Mouse (Mus musculus) midbrain, embryonic 15.5 days (tissue): ENCODE data around the gene Ppia. TPM values are rescaled to one million over a fixed set of nuclear protein-coding genes. Genes with fewer than 3 reads are reported as not detected.
"Not testable (repeated sequence)": the region's sequence is repeated elsewhere in the genome, so short reads cannot be mapped to it uniquely, and the experiment has no call there.

ENCODE experiments used
- ATAC-seq: fragments of 200-750 bp; cut with Nextera tagmentation; replicated peaks from 2 replicates; pipeline ENCODE4 v1.8.0; 2017; ENCODE audit warnings: moderate TSS enrichment
- H3K27ac ChIP-seq: fragments of 300-500 bp; sonication (generic); 2 replicates; pipeline ENCODE4 v1.5.1; 2015; ENCODE audit warnings: mild to moderate bottlenecking, inconsistent platforms
- H3K27me3 ChIP-seq: fragments of 300-500 bp; sonication (generic); replicated peaks from 2 replicates; pipeline ENCODE4 v1.6.1; 2015; ENCODE audit warnings: inconsistent platforms
- H3K36me3 ChIP-seq: fragments of 300-500 bp; sonication (generic); replicated peaks from 2 replicates; pipeline ENCODE4 v1.6.1; 2015; ENCODE audit warnings: inconsistent platforms
- H3K4me1 ChIP-seq: fragments of 300-500 bp; sonication (generic); 2 replicates; pipeline ENCODE4 v1.6.1; 2015; ENCODE audit warnings: inconsistent platforms
- H3K4me2 ChIP-seq: fragments of 300-500 bp; sonication (generic); 2 replicates; pipeline ENCODE4 v1.6.1; 2015; ENCODE audit warnings: inconsistent platforms, mild to moderate bottlenecking, moderate library complexity
- H3K4me3 ChIP-seq: fragments of 300-500 bp; sonication (generic); 2 replicates; pipeline ENCODE4 v1.5.1; 2015; ENCODE audit warnings: mild to moderate bottlenecking, inconsistent platforms
- H3K9ac ChIP-seq: fragments of 300-500 bp; sonication (generic); 2 replicates; pipeline ENCODE4 v1.6.1; 2015; ENCODE audit warnings: mild to moderate bottlenecking, inconsistent platforms
- H3K9me3 ChIP-seq: fragments of 300-500 bp; sonication (generic); 2 replicates; pipeline ENCODE4 v1.6.1; 2016; ENCODE audit warnings: inconsistent platforms
- WGBS: fragments of 180-500 bp; shearing (Covaris S2); methylation state at CpG from one replicate; pipeline ENCODE4 v1.1.7; 2015; ENCODE audit warnings: mixed read lengths; 5-methylcytosine and 5-hydroxymethylcytosine counted together
- polyA plus RNA-seq: library from polyadenylated mRNA; unstranded; fragments of >200 nt; fragmentation: Nextera tagmentation; extraction: Ambion mirVana; gene quantifications from 2 replicates; pipeline ENCODE4 v1.2.1, GENCODE M21; 2015

The Ppia gene
- polyA plus RNA-seq, 1 experiment from 2014 or later, result 3,418 TPM

DNA sequence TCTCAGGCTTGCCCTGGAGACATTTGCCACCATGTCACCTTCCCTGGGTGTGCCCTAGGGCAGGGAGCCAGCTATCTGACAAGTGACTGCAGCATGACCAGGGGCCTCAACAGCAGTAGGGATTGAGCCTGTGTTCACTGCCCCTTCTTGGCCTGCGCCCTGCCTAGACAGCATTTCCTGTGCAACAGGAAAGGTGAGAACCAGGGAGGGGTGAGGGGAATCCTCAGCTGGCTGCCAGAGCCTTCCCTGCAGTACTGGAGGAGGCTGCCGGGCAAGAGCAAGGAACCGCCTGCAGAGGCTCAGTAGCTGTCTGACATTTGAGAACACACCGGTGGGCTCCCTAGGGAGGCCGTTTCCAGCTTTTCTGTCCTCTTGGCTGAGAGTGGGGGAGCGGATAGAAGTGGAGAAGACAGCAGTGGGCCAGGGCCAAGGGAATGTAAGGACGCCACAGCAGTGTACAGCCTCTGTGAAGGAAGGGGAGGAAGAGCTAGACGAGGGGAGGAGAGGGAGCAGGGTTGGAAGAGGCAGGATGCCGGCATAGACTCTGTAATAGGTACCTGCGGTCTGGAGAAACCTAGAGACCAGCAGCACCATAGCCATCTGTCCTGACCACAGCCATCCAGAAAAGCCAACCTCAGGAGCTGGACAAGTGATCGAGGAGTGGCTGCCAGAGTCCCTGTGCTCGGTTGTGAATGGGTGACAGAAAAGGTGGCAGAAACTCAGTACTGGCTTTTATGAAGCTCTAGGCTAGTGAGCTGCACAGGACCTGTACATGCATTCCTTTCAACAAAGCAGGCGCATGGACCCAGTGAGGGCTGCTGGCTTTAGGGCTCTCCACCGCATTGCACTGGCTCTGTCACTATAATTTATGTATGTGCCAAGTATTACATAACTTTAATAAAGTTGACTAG, 8.7 kb upstream of the Ppia start:
- H3K9me3 ChIP-seq, result no peaks in the 10 kb centered on the region
- H3K36me3 ChIP-seq, result peaks cover 47% of the 10 kb centered on the region
- H3K27me3 ChIP-seq, result no peaks in the 10 kb centered on the region
- H3K9ac ChIP-seq, result no peak overlapping the region
- H3K4me1 ChIP-seq, result peaks cover 7% of the 10 kb centered on the region
- peak; percentile 38 for ATAC-seq
- H3K4me2 ChIP-seq, result no peak overlapping the region
- peak overlapping the region; percentile 58 for H3K27ac ChIP-seq
- 48% methylated on average over 14 of the region's 14 CpGs for whole genome bisulfite sequencing
- no peak overlapping the region for H3K4me3 ChIP-seq

DNA sequence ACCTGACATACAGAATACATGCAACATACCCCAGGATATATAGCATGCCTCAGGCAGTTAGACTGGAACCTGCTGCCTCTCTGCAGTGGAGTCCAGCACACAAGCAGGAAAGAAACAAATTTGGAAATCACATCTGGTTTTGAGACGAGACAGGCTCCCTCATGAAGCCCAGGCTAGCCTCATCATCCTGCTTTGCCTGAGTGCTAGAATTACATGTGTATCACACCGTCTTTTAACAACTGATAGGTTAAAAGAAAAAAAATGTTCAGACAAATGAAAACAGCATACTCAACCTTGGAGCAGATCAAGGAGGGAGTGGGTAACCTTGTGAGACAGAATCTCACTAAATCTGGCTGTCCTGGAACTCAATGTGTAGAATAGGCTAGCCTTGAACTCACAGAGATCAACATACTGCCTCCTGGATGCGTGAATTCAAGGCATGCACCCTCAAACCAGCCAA, 8.1 kb upstream of the Ppia start:
- no peaks in the 10 kb centered on the region for H3K27me3 ChIP-seq
- 0 out of 2 replicates have a peak, but pooled peaks have one; percentile 2 for ATAC-seq
- H3K4me2 ChIP-seq, result no peak overlapping the region
- no peaks in the 10 kb centered on the region for H3K9me3 ChIP-seq
- H3K27ac ChIP-seq, result no peak overlapping the region
- H3K4me3 ChIP-seq, result no peak overlapping the region
- H3K36me3 ChIP-seq, result peaks cover 40% of the 10 kb centered on the region
- H3K4me1 ChIP-seq, result peaks cover 9% of the 10 kb centered on the region
- H3K9ac ChIP-seq, result no peak overlapping the region
- WGBS, result 90% methylated on average over 3 of the region's 3 CpGs

DNA sequence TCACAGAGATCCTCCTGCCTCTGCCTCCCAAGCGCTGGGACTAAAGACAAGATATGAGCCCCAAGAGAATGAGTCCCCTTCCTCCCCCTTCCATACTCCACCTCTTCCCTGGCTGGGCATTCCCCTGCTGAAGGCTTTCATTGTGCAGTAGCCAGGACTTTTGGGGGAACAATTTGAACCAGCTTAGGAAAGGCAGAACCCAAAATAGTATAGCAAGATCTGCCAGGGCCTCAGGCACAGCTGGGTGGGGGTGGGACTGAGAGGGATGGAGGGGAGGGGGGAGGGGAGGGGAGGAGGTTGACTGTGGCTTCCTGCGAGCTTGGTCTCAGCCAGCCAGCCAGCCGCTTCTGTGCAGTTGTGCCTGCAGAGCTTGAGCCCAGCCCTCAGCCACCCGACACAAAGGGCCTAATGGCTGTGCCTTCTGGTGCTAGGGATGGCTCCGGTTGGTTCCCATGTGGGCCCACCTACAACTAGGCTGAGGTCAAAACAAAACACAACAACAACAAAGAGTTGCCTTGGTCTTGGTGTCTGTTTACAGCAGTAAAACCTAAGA, 5.1 kb upstream of the Ppia start:
- Histone ChIP-seq H3K27me3 (no peaks in the 10 kb centered on the region), H3K4me2 (no peak overlapping the region)
- no peak for ATAC-seq

DNA sequence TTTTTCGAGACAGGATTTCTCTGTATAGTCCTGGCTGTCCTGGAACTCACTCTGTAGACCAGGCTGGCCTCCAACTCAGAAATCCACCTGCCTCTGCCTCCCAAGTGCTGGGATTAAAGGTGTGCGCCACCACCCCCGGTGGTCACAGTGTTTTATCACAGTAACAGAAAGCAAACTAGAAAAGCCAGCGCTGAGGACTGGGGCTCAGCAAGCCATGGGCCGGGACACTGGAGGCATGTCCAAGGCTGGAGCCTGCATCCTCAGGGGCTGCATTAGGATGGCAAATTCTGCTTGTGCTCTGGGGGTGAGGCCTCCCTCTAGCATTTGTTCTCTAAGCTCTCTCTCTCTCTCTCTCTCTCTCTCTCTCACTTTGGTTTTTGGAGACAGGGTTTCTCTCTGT, 4.5 kb upstream of the Ppia start:
- H3K4me1 ChIP-seq, result peaks cover 18% of the 10 kb centered on the region
- not testable (repeated sequence) for H3K4me3 ChIP-seq, ATAC-seq, H3K9ac ChIP-seq, H3K36me3 ChIP-seq, H3K9me3 ChIP-seq, H3K27me3 ChIP-seq, H3K27ac ChIP-seq, H3K4me2 ChIP-seq
- 93% methylated on average over 5 of the region's 5 CpGs for WGBS

More for the DNA sequence above, 5.1 kb upstream of the Ppia start:
- peaks cover 12% of the 10 kb centered on the region; the same call in 1 of the 2 replicates for H3K36me3 ChIP-seq
- H3K4me1 ChIP-seq, result peaks cover 16% of the 10 kb centered on the region
- H3K9me3 ChIP-seq, result no peaks in the 10 kb centered on the region
- WGBS, result 51% methylated on average over 5 of the region's 5 CpGs
- H3K27ac ChIP-seq, result no peak overlapping the region
- no peak overlapping the region for H3K4me3 ChIP-seq
- no peak overlapping the region for H3K9ac ChIP-seq

DNA sequence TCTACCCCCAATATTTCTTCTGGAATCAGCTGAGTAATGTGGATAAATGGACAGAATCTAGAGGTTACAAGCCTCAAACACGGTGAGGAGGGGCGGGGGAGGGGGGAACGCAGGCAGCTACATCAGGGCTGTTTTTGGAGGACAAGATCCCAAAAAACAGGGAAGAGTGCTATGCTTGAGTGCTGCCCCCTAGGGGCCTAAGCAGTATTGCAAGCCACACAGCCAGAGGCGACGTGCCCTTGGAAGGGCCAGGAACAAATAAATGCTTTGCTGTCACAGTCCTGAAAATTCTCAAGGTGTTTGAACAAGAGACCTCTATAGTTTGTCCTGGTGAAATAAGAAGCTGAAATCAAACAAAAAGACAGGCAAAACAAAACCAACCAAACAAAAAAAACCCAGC, 3.6 kb upstream of the Ppia start:
- H3K9me3 ChIP-seq, result no peaks in the 10 kb centered on the region
- 3% methylated on average over 5 of the region's 5 CpGs for whole genome bisulfite sequencing
- H3K9ac ChIP-seq, result no peak overlapping the region
- no peak overlapping the region for H3K27ac ChIP-seq
- ATAC-seq, result no peak
- no peak overlapping the region for H3K4me3 ChIP-seq
- H3K4me2 ChIP-seq, result no peak overlapping the region
- no peaks in the 10 kb centered on the region for H3K27me3 ChIP-seq
- H3K36me3 ChIP-seq, result no peaks in the 10 kb centered on the region
- peaks cover 12% of the 10 kb centered on the region for H3K4me1 ChIP-seq

DNA sequence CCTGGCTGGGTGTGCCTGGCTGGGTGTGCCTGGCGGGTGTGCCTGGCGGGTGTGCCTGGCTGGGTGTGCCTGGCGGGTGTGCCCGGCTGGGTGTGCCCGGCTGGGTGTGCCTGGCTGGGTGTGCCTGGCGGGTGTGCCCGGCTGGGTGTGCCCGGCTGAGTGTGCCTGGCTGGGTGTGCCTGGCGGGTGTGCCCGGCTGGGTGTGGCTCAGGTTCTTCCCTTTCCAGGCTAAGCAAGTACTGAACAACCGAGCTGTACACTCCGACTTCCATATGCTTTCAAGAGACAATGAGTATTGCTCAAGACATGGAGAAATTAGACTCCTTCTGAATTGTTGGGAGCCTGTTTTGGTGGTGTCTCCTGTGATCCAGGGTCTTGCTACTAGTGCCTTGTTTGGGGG, 2.0 kb upstream of the Ppia start:
- no peaks in the 10 kb centered on the region for H3K27me3 ChIP-seq
- no peak for ATAC-seq
- H3K36me3 ChIP-seq, result no peaks in the 10 kb centered on the region; the same call in 1 of the 2 replicates
- H3K27ac ChIP-seq, result no peak overlapping the region
- H3K9me3 ChIP-seq, result no peaks in the 10 kb centered on the region
- H3K9ac ChIP-seq, result no peak overlapping the region
- H3K4me3 ChIP-seq, result no peak overlapping the region
- no peak overlapping the region for H3K4me2 ChIP-seq
- WGBS, result 97% methylated on average over 11 of the region's 12 CpGs
- peaks cover 25% of the 10 kb centered on the region for H3K4me1 ChIP-seq

DNA sequence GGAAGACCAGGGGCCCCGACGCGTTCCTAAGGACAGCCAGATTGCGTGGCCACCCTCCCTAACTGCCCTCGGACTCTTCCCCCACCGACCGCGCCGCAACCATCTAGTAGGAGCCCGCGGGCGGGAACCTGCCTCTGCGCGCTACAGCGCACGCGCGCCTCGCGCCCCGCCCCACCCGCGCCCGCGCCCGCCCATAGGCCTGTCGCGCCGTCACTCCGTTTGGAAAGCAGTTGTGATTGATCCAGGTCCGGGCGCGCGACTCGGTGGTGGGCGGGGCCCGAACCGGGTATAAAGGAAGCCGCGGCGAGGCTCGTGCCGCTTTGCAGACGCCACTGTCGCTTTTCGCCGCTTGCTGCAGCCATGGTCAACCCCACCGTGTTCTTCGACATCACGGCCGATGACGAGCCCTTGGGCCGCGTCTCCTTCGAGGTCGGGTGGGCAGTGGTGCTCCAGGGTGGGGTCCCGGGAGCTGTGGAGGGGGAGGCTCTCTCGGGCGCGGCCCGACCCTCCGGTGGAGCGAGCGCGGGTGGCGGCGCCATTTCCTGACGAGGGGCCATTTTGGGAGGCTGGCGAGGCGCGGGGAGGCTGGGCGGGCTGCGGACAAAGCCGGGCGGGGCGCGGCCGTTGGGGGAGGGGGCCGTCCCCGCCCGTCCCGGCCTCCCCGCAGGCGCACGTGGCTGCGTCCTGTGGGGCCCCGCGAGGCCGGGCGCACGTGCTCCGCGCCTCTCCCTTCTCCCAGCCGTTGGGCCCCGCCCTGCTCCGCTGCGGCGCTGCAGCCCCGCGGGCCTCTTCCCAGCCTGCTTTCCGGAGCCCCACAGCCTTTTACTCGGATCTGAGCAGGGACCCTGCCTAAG, 535 bp downstream of the Ppia start:
- Histone ChIP-seq H3K36me3 (peaks cover 19% of the 10 kb centered on the region), H3K9me3 (no peaks in the 10 kb centered on the region), H3K4me2 (peak overlapping the region; percentile 88), H3K27ac (peak overlapping the region; percentile 97), H3K9ac (peak overlapping the region; percentile 88), H3K27me3 (no peaks in the 10 kb centered on the region), H3K4me3 (peak overlapping the region; percentile 83), H3K4me1 (peaks cover 30% of the 10 kb centered on the region)
- ATAC-seq, result peak; percentile 95
- WGBS, result under 1% methylated on average over 75 of the region's 102 CpGs

DNA sequence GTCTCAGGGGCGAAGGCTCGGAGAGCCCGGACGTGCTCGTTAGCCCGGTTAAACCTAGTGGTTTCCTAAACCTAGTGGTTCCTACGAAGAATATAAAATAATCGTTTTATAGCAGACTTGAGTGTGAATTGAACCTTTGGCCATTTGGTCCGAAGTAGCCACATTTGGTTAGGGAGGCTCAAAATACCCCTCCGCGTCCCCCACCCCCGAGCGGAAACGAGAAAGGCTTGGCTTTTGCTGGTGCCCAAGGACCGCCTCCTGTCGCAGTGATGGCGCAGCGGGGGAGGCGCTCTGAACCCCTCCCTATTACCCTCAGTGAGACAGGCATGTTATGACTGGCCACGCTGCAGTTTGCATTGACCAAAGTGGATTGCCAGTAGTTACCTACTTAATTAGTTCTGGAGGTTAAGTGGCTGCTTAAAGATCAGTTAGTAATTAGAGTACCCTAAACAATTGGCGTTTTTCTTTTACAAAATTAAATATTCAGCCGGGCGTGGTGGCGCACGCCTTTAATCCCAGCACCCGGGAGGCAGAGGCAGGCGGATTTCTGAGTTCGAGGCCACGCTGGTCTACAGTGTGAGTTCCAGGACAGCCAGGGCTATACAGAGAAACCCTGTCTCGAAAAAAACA, 1.3 kb downstream of the Ppia start:
- H3K27ac ChIP-seq, result peak overlapping the region; percentile 97
- H3K9me3 ChIP-seq, result no peaks in the 10 kb centered on the region
- no peaks in the 10 kb centered on the region for H3K27me3 ChIP-seq
- H3K4me1 ChIP-seq, result peaks cover 30% of the 10 kb centered on the region
- peak overlapping the region; percentile 88 for H3K4me2 ChIP-seq
- H3K4me3 ChIP-seq, result peak overlapping the region; percentile 83
- peak overlapping the region; percentile 88 for H3K9ac ChIP-seq
- peaks cover 22% of the 10 kb centered on the region for H3K36me3 ChIP-seq
- peak; percentile 55 for ATAC-seq
- WGBS, result under 1% methylated on average over 30 of the region's 30 CpGs

DNA sequence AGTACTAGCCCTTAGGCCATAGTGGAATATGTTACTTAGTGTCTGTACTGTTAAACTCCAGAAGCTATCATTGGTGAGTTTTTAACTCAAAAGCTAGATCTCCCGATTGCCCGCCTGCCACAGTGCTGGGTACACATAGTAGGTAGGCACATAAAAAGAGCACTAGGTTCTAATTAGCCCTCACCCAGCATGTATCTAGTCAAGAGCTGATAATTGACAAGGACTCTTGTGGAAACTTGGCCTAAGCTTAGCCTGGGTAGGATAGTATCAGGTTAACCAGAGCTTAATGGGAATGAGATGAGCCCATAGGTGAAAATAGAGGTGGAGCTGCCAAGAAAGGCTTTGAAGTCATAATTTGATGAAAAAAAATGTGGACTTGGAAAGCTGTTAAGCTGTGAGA, 1.8 kb downstream of the Ppia start:
- Histone ChIP-seq H3K4me2 (peak overlapping the region; percentile 88), H3K36me3 (peaks cover 22% of the 10 kb centered on the region), H3K4me3 (peak overlapping the region; percentile 83), H3K9ac (peak overlapping the region; percentile 88; the same call in 1 of the 2 replicates), H3K4me1 (peaks cover 28% of the 10 kb centered on the region), H3K9me3 (no peaks in the 10 kb centered on the region), H3K27ac (no peak overlapping the region), H3K27me3 (no peaks in the 10 kb centered on the region)
- ATAC-seq, result no peak
- 45% methylated on average over 2 of the region's 2 CpGs for WGBS

DNA sequence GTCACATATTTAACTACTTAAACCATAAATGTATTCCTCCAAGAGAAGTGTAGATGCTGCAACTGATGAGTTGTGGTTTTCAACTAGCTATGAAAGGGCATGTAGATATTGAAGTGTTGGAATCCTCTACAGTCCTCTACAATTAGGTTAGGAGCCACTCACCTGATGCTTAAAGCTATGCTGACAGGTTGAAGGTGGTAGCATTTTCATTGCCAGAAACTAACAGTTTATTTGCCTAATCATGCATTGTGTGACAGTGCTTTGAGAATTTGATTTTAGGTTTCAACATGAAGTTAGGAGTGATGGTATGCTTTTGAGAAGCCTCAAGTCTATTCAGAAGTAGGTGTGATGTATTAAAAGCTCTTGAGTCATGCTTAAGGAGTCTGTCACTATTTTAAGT, 2.2 kb downstream of the Ppia start:
- H3K27me3 ChIP-seq, result no peaks in the 10 kb centered on the region
- no peak overlapping the region for H3K27ac ChIP-seq
- peaks cover 28% of the 10 kb centered on the region for H3K4me1 ChIP-seq
- peak overlapping the region; percentile 88 for H3K4me2 ChIP-seq
- no peak for ATAC-seq
- H3K9ac ChIP-seq, result no peak overlapping the region
- H3K9me3 ChIP-seq, result no peaks in the 10 kb centered on the region
- H3K36me3 ChIP-seq, result peaks cover 22% of the 10 kb centered on the region
- H3K4me3 ChIP-seq, result peak overlapping the region; percentile 83

DNA sequence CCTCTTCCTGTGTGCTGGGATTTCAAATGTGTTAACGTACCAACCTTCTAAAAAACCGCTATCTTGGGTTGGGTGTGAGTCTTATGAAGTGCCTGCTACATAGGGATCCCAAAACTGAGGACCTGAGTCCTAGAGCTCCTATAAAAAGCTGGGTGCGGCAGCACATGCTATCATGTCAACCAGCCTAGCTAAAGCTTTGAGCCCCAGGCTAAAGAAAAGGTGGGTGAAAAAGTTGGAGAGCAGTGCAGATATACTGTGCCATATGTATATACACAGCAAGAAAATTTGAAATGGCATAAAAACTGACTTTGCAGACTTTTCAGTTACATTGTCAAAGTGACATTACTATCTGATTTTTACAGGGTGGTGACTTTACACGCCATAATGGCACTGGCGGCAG, 3.5 kb downstream of the Ppia start:
- H3K27ac ChIP-seq, result no peak overlapping the region
- WGBS, result 92% methylated on average over 5 of the region's 5 CpGs
- H3K9me3 ChIP-seq, result no peaks in the 10 kb centered on the region
- no peak for ATAC-seq
- H3K4me1 ChIP-seq, result peaks cover 28% of the 10 kb centered on the region
- H3K27me3 ChIP-seq, result no peaks in the 10 kb centered on the region
- no peak overlapping the region for H3K4me2 ChIP-seq
- no peak overlapping the region for H3K4me3 ChIP-seq
- no peak overlapping the region for H3K9ac ChIP-seq
- peaks cover 26% of the 10 kb centered on the region for H3K36me3 ChIP-seq

DNA sequence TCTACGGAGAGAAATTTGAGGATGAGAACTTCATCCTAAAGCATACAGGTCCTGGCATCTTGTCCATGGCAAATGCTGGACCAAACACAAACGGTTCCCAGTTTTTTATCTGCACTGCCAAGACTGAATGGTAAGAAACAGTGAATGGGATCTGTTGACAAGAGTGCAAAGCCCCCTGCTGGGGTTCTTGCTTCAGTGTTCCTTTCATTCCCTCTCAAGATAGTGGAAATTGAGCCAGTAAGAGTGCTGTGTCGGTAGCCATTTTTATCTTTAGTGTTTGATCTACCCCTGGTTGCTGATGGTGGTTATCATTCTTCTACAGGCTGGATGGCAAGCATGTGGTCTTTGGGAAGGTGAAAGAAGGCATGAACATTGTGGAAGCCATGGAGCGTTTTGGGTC, 3.9 kb downstream of the Ppia start:
- Histone ChIP-seq H3K4me1 (peaks cover 28% of the 10 kb centered on the region), H3K36me3 (peaks cover 28% of the 10 kb centered on the region)
- H3K27ac ChIP-seq, H3K9me3 ChIP-seq, H3K9ac ChIP-seq, H3K4me3 ChIP-seq, H3K4me2 ChIP-seq, ATAC-seq, H3K27me3 ChIP-seq: not testable (repeated sequence)
- 55% methylated on average over 4 of the region's 4 CpGs for WGBS
